Mouse (Mus musculus) ovary, postnatal 36 days (tissue): ENCODE measurements around the gene Dnmt3a.
A peak's percentile ranks its signal among the peaks of the same experiment; 100 is the strongest.

Experiments used
- DNase-seq: peaks from one replicate; pipeline ENCODE4 v3.0.0; 2022; ENCODE audit warnings: low spot score, mixed read lengths

Dnmt3a gene

DNA sequence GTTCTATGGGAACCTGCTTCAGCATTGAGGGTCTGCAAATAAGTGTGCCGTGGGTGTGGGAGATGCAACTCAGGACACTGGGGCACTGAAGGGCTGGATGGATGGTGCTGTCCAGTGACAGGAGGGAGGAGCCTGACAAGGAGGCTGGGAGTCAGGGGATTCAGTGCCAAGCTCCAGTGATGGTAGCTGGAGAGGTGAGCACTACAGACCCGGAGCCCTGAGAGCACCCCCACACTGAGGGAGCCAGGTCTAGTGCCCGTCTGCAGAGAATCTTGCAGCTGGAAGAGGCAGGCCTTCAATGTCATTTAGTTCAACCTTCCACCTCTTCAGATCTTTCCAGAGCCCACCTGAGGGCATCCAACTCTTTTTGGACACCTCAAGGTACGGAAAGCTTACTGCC lies at the start of gene Dnmt3a:
Dnmt3a (plus strand) TSS at position 156 of the 400 bp plus-strand sequence.
- no peak for DNase-seq

- DNase-seq = no peak
Measured at GRCm38 (mm10) chr12:3756216-3756615, 49.6 kb upstream of the Dnmt3a start.

DNA sequence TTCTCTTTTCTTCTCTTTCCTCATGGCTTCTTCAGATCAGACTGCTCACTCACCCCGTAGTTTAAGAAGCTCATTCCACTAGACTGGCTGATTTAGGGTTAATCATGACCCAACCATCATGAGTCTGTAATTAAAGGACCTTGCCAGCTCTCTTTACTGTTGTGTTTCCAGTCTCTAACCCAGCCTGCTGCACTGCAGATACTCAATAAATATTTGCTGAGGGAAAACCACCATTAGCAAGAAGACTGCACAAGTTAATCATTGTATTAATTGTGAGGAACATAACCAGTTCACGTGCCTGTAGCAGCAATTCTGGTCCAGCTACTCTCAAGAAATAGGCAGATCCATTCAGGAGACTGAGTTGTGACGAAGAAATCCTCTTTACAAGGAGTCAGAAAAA lies 47.7 kb upstream of the Dnmt3a start:
- DNase-seq = no peak

- peak; percentile 61 for DNase-seq
Measured at GRCm38 (mm10) chr12:3759419-3759818, 46.4 kb upstream of the Dnmt3a start.

DNA sequence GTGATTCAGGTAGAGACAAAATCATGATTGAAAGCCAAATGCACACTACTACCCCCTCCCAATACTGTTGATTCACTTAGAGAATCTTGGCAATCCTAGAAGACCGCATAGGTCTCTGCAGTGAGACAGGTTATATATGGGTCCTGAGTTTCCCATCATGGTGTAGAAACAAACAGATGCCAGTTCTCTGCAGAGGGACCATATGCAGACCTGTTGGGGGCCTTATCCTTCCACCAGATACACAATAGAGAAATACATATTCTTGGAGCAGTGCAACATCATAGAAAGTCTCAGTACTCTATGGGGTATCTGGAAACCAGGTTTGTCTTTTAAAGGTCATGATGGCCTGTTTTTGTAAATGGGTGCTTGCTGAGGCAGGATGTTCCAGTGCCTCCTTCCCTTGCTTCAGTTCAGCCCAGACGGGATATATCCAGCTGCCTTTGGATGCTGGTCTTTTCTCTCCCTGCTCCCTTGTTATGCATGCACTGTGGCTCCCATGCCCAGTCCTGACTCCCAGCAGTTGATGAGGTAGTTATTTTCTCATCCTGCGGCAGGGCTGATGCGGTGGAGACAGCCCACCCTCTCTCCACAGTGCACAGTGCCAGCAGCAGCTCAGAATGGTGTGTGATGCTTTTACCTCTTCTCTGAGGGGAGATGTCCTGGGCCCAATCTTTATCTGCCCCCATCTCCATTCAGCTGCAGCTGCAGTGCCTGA lies 44.8 kb upstream of the Dnmt3a start:
- DNase-seq = no peak

DNA sequence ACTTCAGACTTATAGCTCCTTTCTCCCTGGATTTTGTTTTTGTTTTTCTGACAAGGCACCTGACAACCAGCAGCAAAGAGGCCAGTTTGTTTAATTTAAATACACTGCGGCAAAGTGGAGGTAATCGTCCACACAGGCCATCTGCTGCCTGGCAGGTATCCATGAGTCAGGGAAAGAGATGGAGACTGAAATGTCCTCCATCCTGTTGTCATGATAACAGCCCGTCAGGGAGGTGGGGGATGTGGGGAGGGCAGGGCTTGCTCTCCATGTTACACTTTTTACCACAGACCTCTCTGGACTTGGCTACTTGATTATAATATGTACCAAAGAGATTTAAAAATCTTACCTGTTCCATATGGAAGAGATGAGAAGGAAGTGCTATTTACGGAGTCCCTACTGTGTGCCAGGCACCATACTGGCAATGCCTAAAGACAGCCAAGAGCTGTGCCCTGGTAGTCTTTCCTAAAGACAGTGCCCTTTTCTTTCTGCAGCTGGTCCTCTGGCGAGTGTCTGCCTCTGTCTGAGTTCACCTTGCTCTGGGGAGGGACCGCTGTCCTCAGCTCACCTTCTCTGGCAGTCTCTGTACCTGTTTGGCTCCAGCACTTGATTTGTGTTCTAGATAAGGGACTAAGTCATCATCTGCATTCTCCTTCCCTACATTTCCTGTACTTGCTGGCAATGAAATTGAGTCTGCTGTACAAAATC lies 44.1 kb upstream of the Dnmt3a start:
- DNase-seq = no peak

GRCm38 (mm10) chr12:3764191-3764804 lies 41.5 kb upstream of the Dnmt3a start:
- DNase-seq = no peak

GRCm38 (mm10) chr12:3767360-3767759 lies 38.4 kb upstream of the Dnmt3a start:
- DNase-seq = no peak

DNA sequence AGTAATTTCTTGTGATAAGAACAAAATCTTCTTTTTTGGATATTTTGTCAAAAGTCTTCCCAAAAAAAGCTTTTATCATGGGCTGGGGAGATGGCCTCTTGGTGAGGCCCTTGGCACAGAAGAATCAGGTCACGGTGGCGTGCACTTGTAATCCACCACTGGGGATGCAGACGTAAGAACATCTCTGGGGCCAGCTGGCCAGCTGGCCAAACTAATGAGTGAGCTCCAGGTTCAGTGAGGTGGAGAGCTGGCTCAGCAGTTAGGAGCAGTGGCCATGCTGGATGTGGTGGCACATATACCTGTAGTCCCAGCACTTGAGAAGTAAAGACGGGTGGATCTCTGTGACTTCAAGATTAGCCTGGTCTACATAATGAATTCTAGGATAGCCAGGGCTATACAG lies 37.4 kb upstream of the Dnmt3a start:
- no peak for DNase-seq

- no peak for DNase-seq
Measured at GRCm38 (mm10) chr12:3770546-3770945, 35.3 kb upstream of the Dnmt3a start.

GRCm38 (mm10) chr12:3771080-3771479 lies 34.7 kb upstream of the Dnmt3a start:
- DNase-seq = no peak

DNA sequence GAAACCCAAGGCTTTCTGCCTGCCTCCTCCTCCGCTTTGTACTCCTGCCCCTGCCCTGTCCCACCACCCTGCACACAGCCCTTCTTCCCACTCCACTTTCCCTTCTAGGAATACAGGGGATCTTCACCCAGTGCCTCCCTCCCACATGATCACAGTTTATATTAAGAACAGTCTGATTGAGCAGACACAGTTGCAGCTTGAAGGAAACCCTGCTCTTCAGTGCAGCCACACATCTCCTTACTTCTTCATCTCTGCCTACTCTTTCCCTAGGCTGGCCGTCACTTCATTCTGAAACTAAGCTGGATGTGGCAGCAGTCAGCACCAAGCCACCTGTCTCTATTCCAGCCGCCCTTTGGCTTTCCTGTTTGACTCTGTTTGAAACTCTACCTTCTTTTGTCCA lies 32.2 kb upstream of the Dnmt3a start:
- DNase-seq = no peak

DNA sequence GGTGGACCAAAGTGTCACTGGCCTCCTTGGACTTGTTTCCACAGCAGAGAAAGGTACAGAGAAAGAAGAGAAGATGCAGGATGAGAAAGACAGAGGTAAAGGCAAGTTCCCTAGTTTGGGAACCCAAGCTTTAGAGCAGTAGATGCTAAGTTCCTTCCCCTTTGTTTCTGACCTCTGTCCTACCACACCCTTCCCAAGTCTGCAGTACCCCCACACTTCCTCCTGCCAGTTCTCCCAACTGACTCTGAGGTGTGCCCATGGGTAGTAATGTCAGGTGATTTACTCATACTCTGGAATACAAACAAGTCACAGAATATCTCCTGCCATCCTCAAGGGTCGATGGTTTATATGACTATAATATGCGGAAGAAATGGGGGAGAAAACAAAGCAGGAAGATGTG lies 29.8 kb upstream of the Dnmt3a start:
- DNase-seq = no peak

DNA sequence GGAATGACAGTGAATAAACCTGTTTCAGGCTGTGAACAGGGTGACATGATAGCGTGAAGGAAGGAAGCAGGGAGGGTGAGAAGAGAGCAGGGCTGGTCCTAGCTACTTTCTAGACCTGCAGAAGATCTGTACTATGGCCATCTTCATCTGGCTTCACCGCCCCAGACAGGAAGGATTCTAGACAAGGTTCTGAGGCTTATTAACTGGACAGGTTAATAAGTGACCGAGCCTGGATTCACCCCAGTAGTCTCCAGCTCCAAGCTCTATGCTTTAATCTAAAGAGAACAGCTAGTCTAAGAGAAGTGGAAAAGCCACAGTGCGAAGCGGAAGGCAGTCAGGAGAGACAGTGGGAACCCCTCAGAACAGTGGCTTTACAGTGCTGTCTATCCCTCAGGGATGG lies 28.1 kb upstream of the Dnmt3a start:
- no peak for DNase-seq

DNA sequence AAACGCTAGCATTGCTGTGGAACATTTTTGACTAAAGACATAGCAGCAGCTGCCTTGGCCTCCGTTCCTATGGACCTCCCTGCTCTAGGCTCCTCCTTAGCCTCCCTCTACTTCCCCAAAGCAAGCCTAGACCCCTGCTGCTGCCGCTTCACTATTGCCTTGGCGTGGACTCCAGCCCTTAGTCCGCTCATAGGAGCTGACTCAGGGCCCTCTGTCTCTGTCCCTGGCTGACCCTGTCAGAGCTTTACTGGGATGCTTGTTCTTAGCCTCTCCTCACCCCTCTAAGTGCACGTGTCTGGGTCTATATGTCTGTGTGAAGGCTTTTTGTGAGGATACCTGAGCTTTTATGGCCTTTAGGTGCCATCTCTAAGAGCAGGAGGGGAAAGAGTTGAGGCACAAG lies 27.5 kb upstream of the Dnmt3a start:
- no peak for DNase-seq

- no peak for DNase-seq
Measured at GRCm38 (mm10) chr12:3779639-3780038, 26.2 kb upstream of the Dnmt3a start.

DNA sequence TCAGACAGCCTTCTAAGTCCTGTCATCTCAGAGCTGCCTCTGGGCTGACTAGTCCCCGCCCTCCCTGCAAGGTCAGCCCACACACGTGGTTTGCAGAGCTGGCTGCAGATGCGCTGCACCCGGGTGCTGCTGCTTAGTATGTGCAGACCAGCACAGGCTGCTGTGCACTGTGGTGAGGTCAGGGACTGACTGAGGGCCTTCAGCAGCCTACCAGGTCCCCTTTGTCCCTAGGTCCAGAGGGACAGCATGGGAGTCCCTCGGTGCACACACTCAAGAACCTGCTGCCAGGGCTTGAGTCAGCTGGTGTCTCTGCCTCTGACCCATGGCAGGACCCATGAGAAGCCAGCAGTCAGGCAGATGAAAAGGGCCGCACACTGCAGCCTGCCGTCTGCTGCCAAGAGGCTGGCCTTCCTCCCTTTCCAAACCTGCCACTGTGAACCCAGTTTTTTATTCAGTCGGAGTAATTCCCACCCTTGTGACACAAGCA lies 25.4 kb upstream of the Dnmt3a start:
- DNase-seq = peak; percentile 67

- DNase-seq = no peak
Measured at GRCm38 (mm10) chr12:3780931-3781471, 24.8 kb upstream of the Dnmt3a start.

DNA sequence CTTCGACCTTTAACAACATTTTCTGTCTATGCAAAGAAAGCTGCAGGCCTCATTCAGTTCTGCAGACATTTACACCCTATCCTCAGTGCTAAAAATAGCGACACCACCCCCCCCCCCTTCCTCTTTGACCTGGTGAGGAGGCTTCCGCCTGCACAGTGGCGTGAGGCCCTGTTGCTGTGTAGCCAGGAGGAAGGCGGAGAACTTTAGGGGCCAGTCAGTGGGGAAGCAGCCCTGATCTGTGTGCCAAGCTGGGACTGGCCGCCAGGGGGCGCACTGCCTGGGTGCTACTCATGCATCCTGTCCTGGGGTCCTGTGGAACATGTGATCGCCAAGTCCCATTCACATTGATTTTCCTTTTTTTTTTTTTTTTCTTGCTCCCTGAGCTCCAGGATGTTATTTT lies 24.3 kb upstream of the Dnmt3a start:
- DNase-seq = peak; percentile 88

DNA sequence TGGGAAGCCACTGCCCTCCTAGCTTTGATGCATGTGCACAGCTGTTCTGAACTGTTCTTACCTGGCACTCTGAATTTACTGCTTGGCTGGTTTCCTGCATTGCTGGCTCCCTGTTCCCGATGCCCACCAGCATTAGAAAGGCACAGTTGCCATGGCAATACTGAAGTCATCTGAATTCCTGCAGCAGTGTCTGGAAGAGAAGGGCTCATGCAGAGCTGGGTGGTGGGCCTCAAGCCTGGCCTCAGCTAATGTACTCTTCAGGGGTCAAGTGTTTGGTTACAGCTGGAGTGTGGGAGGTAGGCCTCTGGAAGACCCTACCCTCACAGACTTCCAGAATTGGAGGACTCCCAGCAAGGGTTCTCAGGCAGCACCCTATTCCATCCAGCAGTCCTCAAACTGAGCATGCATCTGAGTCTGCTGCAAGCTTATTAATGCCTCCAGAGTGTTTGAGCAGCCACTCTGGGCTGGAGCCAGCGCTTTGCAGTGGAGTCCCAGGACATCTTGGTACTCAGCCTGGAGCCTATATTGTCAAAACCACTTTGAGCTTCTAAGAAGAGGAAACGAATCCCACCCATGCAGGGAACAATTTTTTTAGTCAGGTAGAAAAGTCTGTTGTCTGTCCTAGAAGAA lies 22.5 kb upstream of the Dnmt3a start:
- DNase-seq = no peak

DNA sequence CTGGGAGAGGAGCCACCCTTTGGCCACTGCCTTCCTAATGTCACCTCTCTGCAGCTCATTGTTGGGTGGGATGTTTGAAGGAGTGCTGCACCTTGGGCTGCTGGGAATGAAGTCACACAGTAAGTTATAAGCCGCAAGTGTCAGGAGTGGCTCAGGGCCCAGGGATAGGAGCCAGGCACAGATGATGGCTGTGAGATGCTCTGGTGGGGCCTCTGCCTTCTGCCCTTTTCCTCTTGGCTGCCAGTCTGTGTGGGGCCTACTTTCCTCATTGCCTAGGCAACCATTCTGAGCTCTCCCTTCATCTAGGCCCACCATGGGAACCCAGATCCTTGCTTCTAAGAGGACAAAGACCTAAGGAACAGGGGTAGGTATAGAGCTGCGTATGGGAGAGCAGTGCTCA lies 21.5 kb upstream of the Dnmt3a start:
- no peak for DNase-seq

GRCm38 (mm10) chr12:3784729-3785128 lies 21.1 kb upstream of the Dnmt3a start:
- DNase-seq = no peak
